Mouse (Mus musculus): Measurements from ENCODE around the gene Dand5.

DNA sequence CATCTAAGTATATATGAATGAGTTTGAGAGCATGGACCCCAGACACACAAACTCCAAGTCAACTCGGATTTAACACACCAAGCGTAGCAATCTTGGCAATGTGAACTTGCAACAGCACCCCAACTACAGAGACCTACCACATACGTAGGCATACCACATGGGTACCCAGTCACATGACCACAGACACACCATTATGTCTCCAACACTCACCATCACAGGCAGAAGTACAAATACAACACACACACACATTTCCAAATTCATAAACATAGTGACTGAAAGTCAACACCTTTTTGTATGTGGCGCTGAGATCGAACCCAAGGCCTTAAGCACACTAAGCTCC is 12.7 kb downstream of the Dand5 start:
- TF ChIP-seq CTCF (IDR thresholded peaks at IDR 0.05; ENCODE audit: insufficient read depth, low read length) (no peak), POLR2A (IDR thresholded peaks at IDR 0.05; ENCODE audit: borderline replicate concordance, extremely low read depth, low read depth, low read length) (no peak)
